Mouse (Mus musculus): ENCODE results near the gene Rps28. TPM values are rescaled to one million over a fixed set of nuclear protein-coding genes. Genes with fewer than 3 reads are reported as not detected.

Gene Rps28
- total RNA-seq, 2 experiments from 2014 or later, result 2,576 to 3,502 TPM

DNA sequence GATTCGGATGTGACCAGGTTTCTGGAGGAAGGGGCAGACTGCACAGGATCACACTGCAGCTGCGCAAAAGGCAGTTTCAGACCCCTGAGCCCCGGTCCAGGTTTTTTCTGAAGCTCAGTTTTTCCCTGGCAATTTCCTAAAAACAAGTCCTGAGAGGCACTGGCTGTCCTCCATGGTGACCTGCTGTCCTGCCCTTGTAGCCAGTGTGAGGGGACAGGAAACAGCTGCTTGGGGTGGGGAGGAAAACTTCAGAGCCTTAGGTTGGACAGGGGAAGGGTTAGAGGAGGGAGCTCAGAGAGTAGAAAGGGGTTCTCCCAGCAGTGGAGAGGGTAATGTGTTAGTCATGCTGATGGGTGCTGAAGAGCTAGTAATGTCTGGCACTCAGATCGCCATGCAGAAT, 11.4 kb downstream of the Rps28 start:
- ATAC-seq (replicated peaks; ENCODE audit: poor library complexity, severe bottlenecking), result no peak

GRCm38 (mm10) chr17:33812475-33812874, 11.9 kb downstream of the Rps28 start:
- no peak for ATAC-seq (replicated peaks; ENCODE audit: poor library complexity, severe bottlenecking)

DNA sequence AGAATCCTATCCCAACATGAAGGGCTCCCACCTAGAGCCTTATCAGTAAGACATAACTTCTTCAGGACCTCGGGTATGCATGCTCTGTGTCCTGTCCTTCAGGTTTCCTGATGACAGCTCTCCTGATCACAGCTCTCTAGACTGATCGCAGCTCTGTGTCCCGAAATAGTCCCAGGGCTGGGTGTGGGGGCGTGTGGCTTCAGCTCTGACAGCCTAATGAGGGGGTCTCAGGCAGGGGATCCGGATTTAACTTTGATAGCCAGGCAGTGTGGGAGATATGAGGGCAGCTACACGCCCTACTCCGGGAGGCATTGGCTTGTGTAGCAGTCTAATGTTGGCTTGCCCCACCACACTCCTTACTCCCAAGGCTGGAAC, 13.2 kb downstream of the Rps28 start:
- ATAC-seq (replicated peaks; ENCODE audit: poor library complexity, severe bottlenecking), result no peak

- peak; percentile 98 for ATAC-seq (replicated peaks; ENCODE audit: poor library complexity, severe bottlenecking)
These were observed 13.8 kb downstream of the Rps28 start, which contains the start of gene Kank3 for GRCm38 (mm10) chr17:33810334-33811141. Gene Kank3 (plus strand): TSS chr17:33810519.

- ATAC-seq (replicated peaks; ENCODE audit: poor library complexity, severe bottlenecking), result no peak
These were observed 16.2 kb downstream of the Rps28 start for GRCm38 (mm10) chr17:33808192-33808591.

GRCm38 (mm10) chr17:33807181-33807888, 17.0 kb downstream of the Rps28 start:
- no peak for ATAC-seq (replicated peaks; ENCODE audit: poor library complexity, severe bottlenecking)

DNA sequence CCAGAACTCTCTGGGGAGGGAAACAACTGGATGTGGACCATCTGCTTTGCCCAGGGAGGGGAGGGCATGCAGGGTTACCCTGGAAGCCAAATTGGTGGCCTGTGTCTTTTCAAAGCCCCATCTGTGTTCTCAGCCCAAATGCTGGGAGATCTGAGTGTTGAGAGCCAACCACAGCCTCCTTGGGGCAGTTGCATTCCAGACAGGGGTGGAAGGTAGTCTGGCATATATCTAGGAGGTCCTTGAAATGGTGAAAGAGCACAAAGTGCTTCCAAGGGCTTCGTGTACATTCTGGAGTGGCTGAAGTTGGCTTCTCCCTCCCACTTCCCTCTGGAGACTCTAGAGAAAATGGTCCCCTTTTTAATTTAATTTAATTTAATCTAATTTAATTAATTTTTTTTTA, 19.6 kb downstream of the Rps28 start:
- ATAC-seq (replicated peaks; ENCODE audit: poor library complexity, severe bottlenecking), result no peak

- 0 out of 2 replicates have a peak, but pooled peaks have one; percentile 22 for ATAC-seq (replicated peaks; ENCODE audit: poor library complexity, severe bottlenecking)
These were observed 20.2 kb downstream of the Rps28 start for GRCm38 (mm10) chr17:33804205-33804604.

GRCm38 (mm10) chr17:33802221-33802620, 22.1 kb downstream of the Rps28 start:
- peak; percentile 55 for ATAC-seq (replicated peaks; ENCODE audit: poor library complexity, severe bottlenecking)

GRCm38 (mm10) chr17:33799277-33799676, 25.1 kb downstream of the Rps28 start:
- ATAC-seq (replicated peaks; ENCODE audit: poor library complexity, severe bottlenecking), result peak; percentile 85

- no peak for ATAC-seq (replicated peaks; ENCODE audit: poor library complexity, severe bottlenecking)
These were observed 26.1 kb downstream of the Rps28 start for GRCm38 (mm10) chr17:33798306-33798705.

DNA sequence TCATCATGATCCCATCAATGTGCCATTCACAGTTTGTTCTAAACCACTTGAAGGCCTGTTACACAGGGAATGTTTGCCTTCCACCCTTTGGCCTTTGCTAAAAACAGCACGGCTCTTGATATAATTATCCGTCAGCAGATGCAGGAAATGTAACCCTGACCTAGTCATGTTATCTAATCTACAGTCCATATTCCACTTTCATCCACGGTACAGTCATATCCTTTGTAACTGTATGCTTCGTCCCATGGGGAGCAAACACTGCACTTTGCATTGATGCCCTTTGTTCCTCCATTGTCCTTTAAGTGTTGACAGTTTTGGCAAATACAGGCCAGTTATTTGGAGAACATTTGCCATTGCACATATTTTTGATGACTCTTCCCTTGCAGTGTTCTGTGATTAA, 35.6 kb downstream of the Rps28 start:
- no peak for ATAC-seq (replicated peaks; ENCODE audit: poor library complexity, severe bottlenecking)

- no peak for ATAC-seq (replicated peaks; ENCODE audit: poor library complexity, severe bottlenecking)
These were observed 38.0 kb downstream of the Rps28 start for GRCm38 (mm10) chr17:33786375-33786774.

DNA sequence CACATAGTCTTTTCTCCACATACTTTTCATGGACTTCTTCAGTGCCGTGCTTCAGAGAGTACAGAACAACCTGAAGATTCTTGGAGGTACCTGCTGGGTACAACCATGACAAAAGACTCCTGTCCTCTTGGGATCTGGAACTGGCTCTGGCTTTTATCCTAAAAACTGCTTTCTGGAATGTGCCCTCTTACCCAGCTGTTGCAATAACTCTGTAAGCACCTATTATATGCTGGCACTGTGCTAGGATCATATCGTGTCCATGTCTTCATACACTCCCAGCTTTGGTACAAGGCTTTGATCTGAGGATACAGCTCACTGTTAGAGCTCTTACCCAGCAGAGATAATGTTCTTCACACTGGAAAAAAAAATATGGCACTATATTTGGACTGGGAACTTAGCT, 39.4 kb downstream of the Rps28 start:
- ATAC-seq (replicated peaks; ENCODE audit: poor library complexity, severe bottlenecking), result no peak

DNA sequence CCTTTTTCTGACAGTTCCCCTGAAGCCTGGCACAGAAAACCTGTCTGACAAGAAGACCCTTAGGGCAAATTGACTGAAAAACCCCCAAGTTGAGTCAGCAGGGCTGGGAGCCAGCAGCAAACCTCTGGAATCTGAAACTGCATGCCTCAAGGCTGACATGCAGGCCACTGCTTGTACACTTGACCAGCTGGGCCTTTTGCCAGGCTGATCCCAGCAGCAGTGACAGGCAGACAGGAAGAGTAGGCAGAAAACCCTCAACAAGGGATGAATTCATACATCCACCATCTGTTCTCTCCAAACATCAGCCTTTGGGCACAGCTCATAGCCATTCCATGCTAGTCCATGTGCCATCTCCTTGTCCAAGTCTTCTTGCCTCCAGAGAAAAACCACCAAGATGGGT, 41.0 kb downstream of the Rps28 start:
- no peak for ATAC-seq (replicated peaks; ENCODE audit: poor library complexity, severe bottlenecking)

DNA sequence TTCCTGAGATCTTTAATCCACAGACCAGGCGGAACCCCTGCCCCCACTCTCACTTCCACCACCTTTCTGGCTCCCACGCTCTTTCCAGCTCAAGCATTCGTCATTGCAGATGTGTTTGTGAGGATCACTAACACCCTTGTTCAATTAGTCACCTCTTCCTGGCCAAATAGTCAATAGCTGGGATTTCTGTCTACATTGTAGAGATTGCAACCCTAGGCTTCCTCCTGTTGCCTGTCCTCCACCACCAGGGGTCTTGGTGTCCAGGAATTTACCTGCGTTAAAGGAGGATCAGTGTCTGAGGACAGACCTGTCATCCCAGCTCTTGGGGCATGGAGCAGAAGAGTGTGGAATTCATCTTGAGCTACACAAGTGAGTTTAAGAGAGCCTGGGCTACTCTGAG, 42.3 kb downstream of the Rps28 start:
- ATAC-seq (replicated peaks; ENCODE audit: poor library complexity, severe bottlenecking), result no peak

- ATAC-seq (replicated peaks; ENCODE audit: poor library complexity, severe bottlenecking), result peak; percentile 73
These were observed 43.0 kb downstream of the Rps28 start, which contains the start of gene Angptl4 for GRCm38 (mm10) chr17:33781124-33781977. Gene Angptl4 (minus strand): TSS chr17:33781830.

DNA sequence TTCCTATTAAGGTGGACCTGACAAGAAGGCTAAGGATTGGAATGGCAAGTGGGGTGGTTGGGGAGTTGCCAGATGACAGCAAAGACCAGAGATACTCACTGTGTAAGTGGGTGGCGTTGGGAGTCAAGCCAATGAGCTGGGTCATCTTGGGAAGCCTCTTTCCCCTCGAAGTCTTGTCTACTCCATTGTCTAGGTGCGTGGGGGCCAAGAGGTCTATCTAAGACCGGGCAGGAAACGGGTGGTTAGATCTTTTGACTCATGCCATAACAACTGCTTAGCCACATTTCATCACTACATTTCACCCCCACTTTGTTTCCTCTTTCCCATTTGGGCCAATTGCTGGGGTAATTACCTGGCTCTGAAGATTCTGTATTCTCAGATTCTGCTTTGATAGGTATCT, 43.9 kb downstream of the Rps28 start:
- peak; percentile 61 for ATAC-seq (replicated peaks; ENCODE audit: poor library complexity, severe bottlenecking)

DNA sequence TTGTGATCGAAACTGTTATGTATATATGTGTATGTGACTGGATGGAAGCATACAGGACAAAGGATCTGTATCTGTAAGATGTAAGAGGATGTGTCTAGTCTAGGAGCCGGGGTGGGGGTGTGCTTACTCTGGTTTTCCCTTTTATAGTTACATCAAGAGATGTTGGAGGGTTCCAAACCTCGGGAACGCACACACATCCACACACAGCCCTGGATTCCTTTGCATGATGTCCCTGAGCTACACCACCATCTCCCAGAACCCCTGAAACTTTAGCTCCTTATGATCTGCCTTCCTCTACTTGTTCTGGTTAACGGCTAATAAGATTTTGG, 44.4 kb downstream of the Rps28 start:
- ATAC-seq (replicated peaks; ENCODE audit: poor library complexity, severe bottlenecking), result no peak

DNA sequence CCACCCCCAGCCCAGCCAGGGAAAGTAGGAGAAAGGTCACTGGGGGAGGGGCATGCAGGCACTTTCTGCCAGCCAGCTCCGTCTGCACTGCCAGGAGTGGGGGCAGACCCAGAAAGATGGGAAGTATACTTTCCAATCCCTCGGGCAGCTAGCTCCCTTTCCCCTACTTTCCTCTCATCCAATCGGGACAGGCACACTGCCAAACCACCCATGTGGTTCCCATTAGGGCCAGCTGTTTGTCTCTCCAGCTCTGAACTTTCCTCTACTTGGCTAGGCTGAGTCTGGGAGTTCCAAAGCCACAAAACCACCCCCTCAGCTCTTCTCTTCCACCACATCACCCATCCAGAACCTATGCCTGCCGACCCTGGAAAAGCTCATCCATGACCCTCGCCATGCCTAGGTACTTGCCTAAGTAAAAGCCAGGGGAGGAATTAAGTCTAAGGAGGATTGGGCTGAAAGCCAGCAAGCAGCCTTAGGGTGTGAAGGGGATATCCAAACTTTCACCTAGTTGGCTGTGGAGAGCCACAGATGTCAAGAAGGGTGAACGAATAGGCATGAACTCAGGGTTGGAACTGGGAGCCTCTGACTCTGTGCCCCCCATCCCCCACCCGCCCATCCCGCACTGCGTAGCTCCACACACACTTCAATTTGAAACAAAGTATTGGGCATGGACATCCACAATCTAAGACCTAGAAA, 44.9 kb downstream of the Rps28 start:
- no peak for ATAC-seq (replicated peaks; ENCODE audit: poor library complexity, severe bottlenecking)
